Mouse (Mus musculus): ENCODE results near the gene Ccdc124.
A peak's percentile ranks its signal among the peaks of the same experiment; 100 is the strongest.

DNA sequence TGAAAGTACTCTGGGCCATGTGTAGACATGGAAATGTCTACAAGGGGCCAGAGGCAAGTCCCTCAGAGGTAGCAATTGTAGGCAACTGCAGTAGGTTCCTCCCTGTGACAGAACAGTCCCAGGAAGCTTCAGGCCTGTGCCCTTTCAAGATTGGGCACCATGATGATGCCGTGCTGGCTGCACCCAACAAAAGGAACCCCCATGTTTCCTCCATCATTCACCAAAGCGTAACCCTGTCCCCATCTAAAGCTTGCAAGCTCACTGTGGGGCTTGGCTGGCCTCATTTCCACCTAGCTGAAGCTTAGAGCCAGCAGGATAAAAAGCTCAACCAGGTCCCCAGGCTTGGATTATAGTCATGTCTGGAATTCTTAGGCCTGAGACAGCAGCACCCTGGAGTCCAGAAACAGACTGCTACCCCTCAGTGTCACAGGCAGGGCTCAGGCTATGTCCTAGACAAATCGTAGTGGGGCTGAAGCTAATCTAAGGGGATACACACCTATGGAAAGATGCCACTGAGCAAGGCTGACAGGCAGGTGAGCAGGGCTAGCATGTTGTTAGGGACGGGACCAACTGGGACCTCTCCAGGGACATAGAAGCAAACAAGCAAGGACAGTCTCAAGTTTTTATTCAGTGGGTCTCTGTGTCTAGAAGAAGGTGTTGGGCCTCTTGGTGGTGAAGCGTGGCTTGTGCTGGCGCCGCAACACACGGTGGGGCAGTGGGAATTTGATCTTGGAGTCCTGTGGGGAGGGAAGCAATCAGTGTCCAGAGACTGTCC, 21.2 kb upstream of the Ccdc124 start:
- TF ChIP-seq SMC3 (IDR thresholded peaks at IDR 0.05; ENCODE audit: low read depth, low read length) (no peak), ZKSCAN1 (IDR thresholded peaks at IDR 0.05; ENCODE audit: low read depth, low read length) (no peak), POLR2A (IDR thresholded peaks at IDR 0.05; ENCODE audit: control insufficient read depth in 1 of 2, insufficient read depth in 1 of 2, low read depth in 1 of 2, low read length in 2 of 2, poor library complexity in 1 of 2) (0 out of 4 replicates have a peak, but pooled peaks of 1 of the 2 experiments have one; percentile 10), KAT2A (conservative IDR thresholded peaks at IDR 0.05; ENCODE audit: low read depth, low read length) (no peak), JUND (IDR thresholded peaks at IDR 0.05; ENCODE audit: low read depth, low read length) (no peak), CTCF (IDR thresholded peaks at IDR 0.05 in 2 of 3, conservative IDR thresholded peaks at IDR 0.05 in 1 of 3; ENCODE audit: control insufficient read depth in 1 of 3, insufficient read depth in 1 of 3, low read depth in 2 of 3, low read length in 3 of 3, poor library complexity in 1 of 3, severe bottlenecking in 1 of 3) (no peak), HCFC1 (IDR thresholded peaks at IDR 0.05; ENCODE audit: low read depth, low read length) (no peak), EP300 (IDR thresholded peaks at IDR 0.05; ENCODE audit: low read depth in 1 of 2, low read length in 2 of 2) (no peak), ELF1 (IDR thresholded peaks at IDR 0.05; ENCODE audit: low read depth, low read length) (no peak), POLR2AphosphoS5 (IDR thresholded peaks at IDR 0.05; ENCODE audit: borderline replicate concordance, low read depth, low read length) (no peak), E2F4 (IDR thresholded peaks at IDR 0.05; ENCODE audit: borderline replicate concordance, low read depth, low read length) (no peak), SIN3A (IDR thresholded peaks at IDR 0.05; ENCODE audit: low read length) (no peak), ZC3H11A (IDR thresholded peaks at IDR 0.05; ENCODE audit: low read depth, low read length) (no peak), ETS1 (IDR thresholded peaks at IDR 0.05; ENCODE audit: low read depth, low read length) (no peak)

All from MEL (cell line).